Mouse (Mus musculus): ENCODE results near the gene Cyp2d10.
"Not testable (repeated sequence)": the region's sequence is repeated elsewhere in the genome, so short reads cannot be mapped to it uniquely, and the experiment has no call there.

Cyp2d10 gene

GRCm38 (mm10) chr15:82401516-82401915, 5.5 kb downstream of the Cyp2d10 start:
- DNase-seq (ENCODE audit: low spot score in 2 of 2), result no peak

DNA sequence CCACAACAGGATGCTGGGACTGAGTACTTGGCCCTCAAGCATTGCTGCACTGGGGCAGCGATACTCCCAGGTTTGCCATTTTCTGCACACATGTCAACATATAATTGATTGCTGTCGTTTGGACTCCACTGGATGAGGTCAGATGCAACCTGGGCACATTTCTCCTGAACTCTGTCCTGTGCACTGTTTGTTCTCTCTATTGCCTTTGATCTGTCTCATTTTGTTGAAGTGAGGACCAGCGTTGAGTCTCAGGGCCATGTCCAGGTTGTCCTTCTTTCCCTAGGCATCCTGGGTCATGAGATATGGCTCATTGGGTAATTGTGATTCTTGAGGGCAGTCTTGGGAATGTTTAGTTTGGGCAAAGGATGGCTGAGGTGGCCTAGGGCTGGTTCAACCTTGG, 11.0 kb downstream of the Cyp2d10 start:
- not testable (repeated sequence) for DNase-seq (ENCODE audit: low spot score in 2 of 2)

DNA sequence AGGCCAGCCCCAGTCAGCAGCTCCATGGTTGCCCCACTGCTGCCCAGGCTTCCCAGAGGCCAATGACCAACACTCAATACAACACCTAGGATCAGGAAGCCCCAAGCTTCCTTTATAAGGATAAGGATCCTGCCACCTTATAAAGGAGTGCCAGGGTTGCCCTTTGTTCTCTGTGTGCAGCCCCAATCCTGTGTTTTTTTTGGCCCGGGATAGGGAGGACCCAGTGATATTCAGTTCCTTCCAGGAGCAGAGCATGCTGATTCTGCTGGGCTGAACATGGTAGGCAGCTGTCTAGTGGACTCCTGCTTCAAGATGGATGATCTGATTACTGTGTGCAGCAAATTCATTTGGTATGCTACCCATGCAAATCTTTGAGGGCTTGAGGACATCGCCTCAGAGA, 13.1 kb downstream of the Cyp2d10 start, which contains the start of gene Cyp2d11:
TSS of gene Cyp2d11 (minus strand) at position 101 of the 400 bp plus-strand sequence.
- not testable (repeated sequence) for DNase-seq (ENCODE audit: low spot score in 2 of 2)

DNA sequence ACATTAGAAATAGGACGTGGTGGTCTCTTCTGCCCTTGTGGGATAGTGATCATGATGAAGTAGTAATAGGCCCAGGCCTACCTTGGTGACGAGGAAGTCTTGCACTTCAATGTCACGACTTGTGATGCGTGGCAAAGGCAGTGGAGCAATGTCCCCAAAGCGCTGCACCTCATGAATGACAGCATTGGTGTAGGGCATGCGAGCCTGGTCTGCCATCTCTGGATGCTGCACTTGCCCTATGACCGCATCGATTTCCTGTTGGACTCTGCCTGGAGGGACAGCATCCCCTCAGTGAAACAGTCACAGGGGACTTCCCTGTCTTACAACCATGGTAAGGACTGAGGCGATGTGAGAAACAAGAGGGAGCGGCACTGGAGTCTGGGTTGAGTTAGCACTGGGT, 17.1 kb downstream of the Cyp2d10 start:
- DNase-seq (ENCODE audit: low spot score in 2 of 2), result not testable (repeated sequence)

- DNase-seq (ENCODE audit: low spot score in 2 of 2), result no peak
These were observed 21.3 kb downstream of the Cyp2d10 start for GRCm38 (mm10) chr15:82385729-82386128.

GRCm38 (mm10) chr15:82382441-82382840, 24.6 kb downstream of the Cyp2d10 start:
- no peak for DNase-seq (ENCODE audit: low spot score in 2 of 2)

GRCm38 (mm10) chr15:82380714-82381062, 26.3 kb downstream of the Cyp2d10 start:
- DNase-seq (ENCODE audit: low spot score in 2 of 2), result no peak

- DNase-seq (ENCODE audit: low spot score in 2 of 2), result peak in 1 of 2 experiments; percentile 15
These were observed 26.9 kb downstream of the Cyp2d10 start, which contains the start of gene Cyp2d22 for GRCm38 (mm10) chr15:82379871-82380713. Gene Cyp2d22, minus strand, starts transcription at chr15:82380260.

DNA sequence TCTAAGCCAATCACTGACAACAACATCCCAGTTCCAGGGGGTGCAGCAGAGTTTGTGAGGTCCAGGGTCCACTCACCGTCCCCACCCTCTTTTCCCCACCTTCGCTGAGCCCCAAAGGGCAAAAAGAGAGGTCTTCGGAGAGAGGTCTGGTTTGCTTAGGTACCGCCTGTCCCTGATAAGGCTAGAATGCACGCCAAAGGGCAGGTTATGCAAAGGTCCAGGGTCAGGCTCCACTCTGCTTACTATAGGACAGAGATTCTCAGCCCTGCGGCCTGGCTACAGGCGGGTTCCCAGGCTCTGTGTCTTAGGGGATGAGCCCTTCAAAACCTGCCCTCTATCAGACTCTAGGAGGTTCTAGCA, 27.5 kb downstream of the Cyp2d10 start:
- DNase-seq (ENCODE audit: low spot score in 2 of 2), result no peak

DNA sequence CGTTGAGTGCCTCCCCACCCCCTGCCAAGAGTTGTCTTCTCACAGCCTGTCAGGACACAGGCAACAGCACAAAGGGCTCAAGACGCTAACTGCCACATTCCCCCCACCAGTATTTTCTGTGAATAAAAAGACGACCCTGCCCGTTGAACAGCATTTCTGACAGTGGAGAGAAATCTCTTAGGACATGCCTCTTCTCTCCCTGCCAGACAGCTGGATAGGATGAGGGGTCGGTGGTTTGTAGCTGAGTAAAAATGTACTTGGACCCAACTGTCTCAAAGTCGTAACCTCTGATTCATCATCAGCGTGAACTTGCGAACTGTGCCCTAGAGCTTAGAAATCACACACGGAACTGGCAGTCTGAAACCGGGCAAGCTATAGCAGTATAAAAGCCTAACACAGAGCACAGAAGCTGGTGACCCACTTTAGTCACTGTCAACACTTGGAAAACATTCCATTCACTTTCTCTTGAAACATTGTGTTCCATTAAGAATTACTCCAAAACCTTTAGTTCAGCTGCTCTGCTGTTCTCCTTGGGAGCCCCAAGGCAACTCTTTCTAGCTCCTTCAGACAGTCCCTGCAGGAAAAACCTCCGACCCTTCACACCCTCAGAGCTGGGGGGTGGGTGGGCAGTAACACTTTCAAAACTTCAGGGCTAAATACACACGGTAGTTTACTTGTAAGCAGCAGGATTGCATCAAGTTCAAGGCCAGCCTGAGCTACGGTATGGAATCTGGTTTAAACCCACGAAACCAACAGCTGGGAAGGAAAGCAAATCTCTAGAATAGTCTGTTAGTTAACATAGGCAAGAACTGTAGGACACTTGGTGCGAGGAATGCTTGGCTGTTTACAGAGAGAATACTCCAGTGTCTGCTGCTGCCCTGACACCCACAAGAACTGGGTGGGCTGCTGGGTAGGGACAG, 28.5 kb downstream of the Cyp2d10 start:
- peak in 1 of 2 experiments; percentile 13 for DNase-seq (ENCODE audit: low spot score in 2 of 2)

DNA sequence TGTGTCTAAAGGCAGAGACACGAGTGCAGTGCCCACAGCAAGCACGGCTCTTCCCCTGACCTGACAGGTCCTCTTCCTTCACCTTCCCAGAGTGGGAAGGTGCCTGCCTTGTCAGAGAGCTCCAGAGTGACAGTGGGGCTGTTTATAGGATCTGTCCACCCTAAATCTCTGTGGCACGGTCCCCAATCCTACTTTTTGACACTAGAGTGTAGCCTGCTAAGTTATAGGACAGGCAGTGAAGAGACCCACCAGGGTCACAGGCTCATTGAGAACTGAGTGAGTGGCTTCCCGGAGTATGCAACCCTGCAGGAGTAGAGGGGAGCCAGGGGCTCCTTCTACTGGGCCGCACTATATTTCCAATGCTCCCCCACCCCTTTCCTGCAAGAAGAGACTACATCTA, 29.3 kb downstream of the Cyp2d10 start:
- DNase-seq (ENCODE audit: low spot score in 2 of 2), result no peak

DNA sequence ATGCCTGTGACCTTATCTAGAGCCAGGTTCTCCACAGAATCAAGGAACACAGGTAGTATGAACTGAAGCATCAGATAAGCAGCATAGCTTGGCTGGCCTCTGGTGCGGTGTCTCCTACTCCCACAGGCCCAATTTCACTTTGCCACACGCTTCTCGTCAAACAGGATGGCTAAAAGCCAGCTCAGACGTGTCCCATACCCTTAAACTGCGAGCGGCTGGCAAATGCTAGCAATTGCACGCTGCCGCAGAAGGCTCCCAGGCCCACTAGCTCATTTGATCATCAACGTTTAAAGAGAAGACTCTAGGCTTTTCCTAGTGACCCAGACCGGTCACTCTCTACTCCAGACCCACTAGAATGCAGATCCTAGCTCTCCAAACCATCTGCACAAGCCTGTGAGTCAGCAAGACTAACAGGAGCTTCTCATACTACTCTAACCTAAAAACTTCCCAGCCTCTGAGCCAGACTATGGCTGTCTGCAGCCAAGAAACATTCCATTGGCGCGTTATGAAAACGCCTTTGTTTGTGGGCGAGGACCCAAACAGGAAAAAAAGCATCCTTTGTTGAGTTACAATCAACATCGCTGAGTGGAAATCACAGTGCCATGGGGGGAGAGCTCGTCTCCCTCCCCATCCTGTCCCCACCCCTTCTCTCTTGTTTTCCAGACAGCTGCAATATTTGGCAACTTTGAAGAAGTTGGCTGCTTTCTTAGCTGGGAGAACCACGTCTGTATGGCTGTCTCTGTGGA, 30.4 kb downstream of the Cyp2d10 start:
- DNase-seq (ENCODE audit: low spot score in 2 of 2), result peak; percentile 21 to 63

- DNase-seq (ENCODE audit: low spot score in 2 of 2), result no peak
These were observed 31.1 kb downstream of the Cyp2d10 start for GRCm38 (mm10) chr15:82375855-82376254.

GRCm38 (mm10) chr15:82374437-82374836, 32.6 kb downstream of the Cyp2d10 start:
- DNase-seq (ENCODE audit: low spot score in 2 of 2), result no peak

DNA sequence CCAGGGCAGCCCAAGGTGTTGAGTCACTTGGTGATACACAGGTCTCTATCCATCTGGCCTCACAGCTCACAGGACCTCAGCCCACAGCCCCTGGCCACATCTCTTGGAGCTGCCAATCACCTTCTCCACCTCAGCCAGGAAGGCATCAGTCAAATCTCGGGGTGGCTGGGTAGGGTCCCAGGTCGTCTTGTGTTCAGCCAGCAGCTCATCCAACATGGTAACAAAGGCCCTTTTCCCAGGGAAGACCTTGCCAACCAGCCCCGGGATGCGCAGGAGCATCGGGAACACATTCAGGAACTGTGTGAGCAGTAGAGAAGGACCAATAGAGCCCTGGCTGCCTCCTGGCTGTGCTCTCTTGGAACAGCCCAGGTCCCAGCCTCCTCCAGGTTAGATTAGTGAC, 34.0 kb downstream of the Cyp2d10 start:
- no peak for DNase-seq (ENCODE audit: low spot score in 2 of 2)

- DNase-seq (ENCODE audit: low spot score in 2 of 2), result no peak
These were observed 34.5 kb downstream of the Cyp2d10 start for GRCm38 (mm10) chr15:82372446-82372845.

DNA sequence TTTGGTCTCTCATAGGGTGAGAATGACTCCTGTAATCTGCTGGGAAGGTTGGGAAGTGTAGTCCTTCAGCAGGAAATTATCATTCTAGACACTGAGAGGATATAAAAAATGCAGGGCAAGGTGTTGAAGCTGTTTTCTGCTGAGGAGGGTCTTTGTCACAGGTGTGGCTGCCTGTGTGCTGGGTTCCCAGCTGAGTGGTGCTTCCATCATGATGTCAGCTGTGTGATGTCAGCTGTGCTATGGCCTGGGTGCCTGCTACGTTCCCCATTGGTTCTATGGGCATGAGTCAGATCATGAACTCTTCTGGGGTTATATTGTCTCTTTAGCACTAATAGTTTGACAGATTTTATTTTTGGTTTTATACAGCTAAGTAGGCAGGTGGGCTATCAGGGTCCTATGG, 38.1 kb downstream of the Cyp2d10 start:
- no peak for DNase-seq (ENCODE audit: low spot score in 2 of 2)

DNA sequence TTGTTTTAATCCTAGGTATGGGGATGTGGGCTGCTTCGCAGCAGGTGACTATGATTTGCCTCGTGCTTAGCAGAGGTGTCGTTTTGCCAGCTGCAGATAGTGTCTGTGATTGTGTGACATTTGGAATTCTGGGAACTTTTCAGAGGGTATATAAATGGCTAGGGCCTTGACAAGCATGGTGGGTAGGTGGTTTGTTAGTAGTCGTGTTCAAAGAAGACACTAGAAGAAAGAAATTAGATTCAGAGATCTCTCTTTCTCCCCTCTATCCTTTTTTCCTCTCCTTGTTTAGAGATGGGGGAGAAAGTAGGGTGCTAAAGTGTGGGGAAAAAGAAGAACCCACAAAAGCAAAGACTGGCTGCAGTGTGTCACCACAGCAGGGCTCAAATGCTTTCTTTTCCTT, 38.8 kb downstream of the Cyp2d10 start:
- DNase-seq (ENCODE audit: low spot score in 2 of 2), result no peak

GRCm38 (mm10) chr15:82364561-82364960, 42.4 kb downstream of the Cyp2d10 start:
- DNase-seq (ENCODE audit: low spot score in 2 of 2), result not testable (repeated sequence)

DNA sequence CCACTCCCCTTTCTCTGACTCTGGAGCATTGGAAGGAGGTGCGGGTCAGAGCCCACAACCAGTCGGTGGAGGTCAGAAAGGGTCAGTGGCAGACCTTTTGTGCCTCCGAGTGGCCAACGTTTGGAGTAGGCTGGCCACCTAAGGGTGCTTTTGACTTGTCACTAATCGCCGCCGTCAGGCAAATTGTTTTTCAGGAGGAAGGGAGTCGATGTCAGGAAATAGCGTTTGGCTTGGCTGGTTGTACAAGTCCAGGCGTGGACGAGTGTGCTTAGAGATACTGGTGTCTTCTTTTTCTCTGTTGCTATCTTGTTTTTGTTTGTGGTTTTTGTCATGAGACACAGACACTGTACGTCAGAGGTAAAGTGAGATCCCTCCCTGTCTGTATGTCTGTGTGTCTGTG, 43.2 kb downstream of the Cyp2d10 start:
- DNase-seq (ENCODE audit: low spot score in 2 of 2), result not testable (repeated sequence)

- no peak for DNase-seq (ENCODE audit: low spot score in 2 of 2)
These were observed 44.8 kb downstream of the Cyp2d10 start for GRCm38 (mm10) chr15:82362234-82362633.

Measured in frontal cortex, postnatal 36 days (tissue).